9 mouse cellular contexts compared by ENCODE assay signal in the genomic region with DNA sequence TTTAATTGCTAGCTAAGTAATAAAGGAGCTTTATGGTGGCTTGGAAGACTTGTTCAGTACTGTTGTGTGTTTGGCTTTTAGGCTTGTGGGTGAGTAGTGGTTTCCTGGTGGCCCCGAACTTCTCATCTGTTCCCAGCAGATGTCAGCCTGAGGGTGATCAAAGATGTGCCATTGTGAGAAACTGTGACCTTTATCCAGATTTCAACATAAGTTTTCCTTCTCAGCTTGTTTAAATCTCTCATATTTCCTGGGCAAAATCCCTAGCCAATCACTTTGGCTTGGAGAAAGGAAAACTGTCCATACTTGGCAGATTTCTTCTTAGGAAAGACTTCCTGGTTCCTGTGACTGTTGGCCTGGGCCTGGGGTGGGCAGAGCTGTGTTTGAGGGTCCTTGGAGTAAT. TPM values are rescaled to one million over a fixed set of nuclear protein-coding genes. Genes with fewer than 3 reads are reported as not detected.
DNase-seq lines count a peak whose midpoint lies in the region; ATAC-seq and TF ChIP-seq lines count a peak whose summit lies in the region.
"Had no signal": no experiment of that assay in that cellular context is flagged by ENCODE, and none has a peak within 500 bp of the region (broad histone marks: within the 10 kb centered on the region; RNA-seq: fewer than 3 reads in every experiment).

No protein-coding gene starts in this region.

- DNase-seq in adrenal gland, postnatal 14 days, result peak; percentile 36
- DNase-seq in adrenal gland, adult 8-10 months, result no peak
- DNase-seq in lung, adult 2 months, result no peak
- DNase-seq in fat pad, adult 2 months (ENCODE audit: extremely low read depth, low read depth, low spot score), result peak; percentile 16
- no peak for DNase-seq in layer of hippocampus, adult 18-20 months (ENCODE audit: low spot score in 2 of 2)
- no peak for DNase-seq in kidney, adult 11 months

- H3K27me3 ChIP-seq in lung, embryonic 15.5 days, result no peaks in the 10 kb centered on the region
- no peaks in the 10 kb centered on the region for H3K27me3 ChIP-seq in stomach, embryonic 16.5 days (ENCODE audit: control insufficient read depth, insufficient read depth, low read length)
- H3K27me3 ChIP-seq: Patski had no signal

- H3K27ac ChIP-seq in lung, embryonic 15.5 days, result peak overlapping the region; percentile 33
- peak overlapping the region; percentile 25 for H3K27ac ChIP-seq in stomach, embryonic 16.5 days (ENCODE audit: low read length)

- TF ChIP-seq POLR2A in lung, adult 2 months (IDR thresholded peaks at IDR 0.05; ENCODE audit: borderline replicate concordance, extremely low read depth, low read depth, low read length), result no peak

- H3K9ac ChIP-seq in lung, embryonic 15.5 days, result no peak overlapping the region
- no peak overlapping the region for H3K9ac ChIP-seq in stomach, embryonic 16.5 days (ENCODE audit: low read length)

- H3K4me2 ChIP-seq in lung, embryonic 15.5 days, result no peak overlapping the region
- no peak overlapping the region for H3K4me2 ChIP-seq in stomach, embryonic 16.5 days (ENCODE audit: low read depth, low read length)

- peaks cover 17% of the 10 kb centered on the region for H3K4me1 ChIP-seq in lung, embryonic 15.5 days
- peaks cover 5% of the 10 kb centered on the region for H3K4me1 ChIP-seq in lung, adult 2 months (ENCODE audit: control insufficient read depth, insufficient read depth, low read length)
- peaks cover 3% of the 10 kb centered on the region; the same call in 1 of the 2 replicates for H3K4me1 ChIP-seq in stomach, embryonic 16.5 days (ENCODE audit: control insufficient read depth, insufficient read depth, low read length)

- no peaks in the 10 kb centered on the region for H3K9me3 ChIP-seq in lung, embryonic 15.5 days
- H3K9me3 ChIP-seq in stomach, embryonic 16.5 days (replicated peaks; ENCODE audit: control insufficient read depth, low read length), result no peaks in the 10 kb centered on the region

- ATAC-seq in lung, embryonic 15.5 days (ENCODE audit: borderline replicate concordance, extremely low read depth, low FRiP score, low TSS enrichment), result peak; percentile 67; the same call in 1 of the 2 replicates
- ATAC-seq in stomach, embryonic 16.5 days (ENCODE audit: insufficient read depth, low FRiP score), result no peak
- ATAC-seq: Patski had no signal

- no peak overlapping the region for H3K4me3 ChIP-seq in lung, embryonic 15.5 days
- H3K4me3 ChIP-seq in lung, adult 2 months (replicated peaks; ENCODE audit: extremely low read depth, low read depth, low read length), result no peak overlapping the region
- H3K4me3 ChIP-seq in stomach, embryonic 16.5 days (replicated peaks; ENCODE audit: low read length), result no peak overlapping the region

- WGBS in lung, embryonic 15.5 days, result 31% methylated on average over 1 of the region's 1 CpGs
- WGBS in lung, adult 2 months, result 34% methylated on average over 1 of the region's 1 CpGs
- 61% methylated on average over 1 of the region's 1 CpGs for WGBS in stomach, embryonic 16.5 days

- no peak for TF ChIP-seq CTCF in lung, adult 2 months (IDR thresholded peaks at IDR 0.05; ENCODE audit: insufficient read depth, low read length)

- no peaks in the 10 kb centered on the region for H3K36me3 ChIP-seq in lung, embryonic 15.5 days
- H3K36me3 ChIP-seq in stomach, embryonic 16.5 days (ENCODE audit: control insufficient read depth, insufficient read depth, low read length), result no peaks in the 10 kb centered on the region

RNA-seq across cellular contexts. Expression of gene Dgkd, which starts 37.9 kb away (rescaled TPM):
- total RNA-seq in adrenal gland, postnatal 14 days (2021), result 81.6 and 129 TPM in 2 replicates
- total RNA-seq in adrenal gland, adult 8-10 months (2022), result 10 to 100 TPM; 38.9 to 56.4 (median 54.5) TPM
- 29.6 and 33.5 TPM in 2 replicates for polyA plus RNA-seq in lung, embryonic 15.5 days (2015; fragmentation: Nextera tagmentation; extraction: Ambion mirVana)
- 28.5 and 36.9 TPM in 2 replicates for polyA plus RNA-seq in lung, adult 2 months (2012; rRNA removed)
- 30.0 and 30.7 TPM in 2 replicates for polyA plus RNA-seq in stomach, embryonic 16.5 days (2015; fragmentation: Nextera tagmentation; extraction: Ambion mirVana)
- total RNA-seq in layer of hippocampus, adult 18-20 months (2021), result 100 to 1,000 TPM in 1 of 2 experiments, 10 to 100 TPM in 1; 92.0 to 100 TPM

Comparison
In these comparisons a context has a peak if more than half of its experiments do, and no peak if none do; other contexts are left out.
1. DNase-seq: peak in adrenal gland, postnatal 14 days (single experiment) and fat pad, adult 2 months (single experiment); none in adrenal gland, adult 8-10 months (single experiment), lung, adult 2 months (single experiment), layer of hippocampus, adult 18-20 months (0 of 2) and kidney, adult 11 months (single experiment).